Mouse (Mus musculus): Measurements from ENCODE around the gene Hapln3.

The Hapln3 gene

DNA sequence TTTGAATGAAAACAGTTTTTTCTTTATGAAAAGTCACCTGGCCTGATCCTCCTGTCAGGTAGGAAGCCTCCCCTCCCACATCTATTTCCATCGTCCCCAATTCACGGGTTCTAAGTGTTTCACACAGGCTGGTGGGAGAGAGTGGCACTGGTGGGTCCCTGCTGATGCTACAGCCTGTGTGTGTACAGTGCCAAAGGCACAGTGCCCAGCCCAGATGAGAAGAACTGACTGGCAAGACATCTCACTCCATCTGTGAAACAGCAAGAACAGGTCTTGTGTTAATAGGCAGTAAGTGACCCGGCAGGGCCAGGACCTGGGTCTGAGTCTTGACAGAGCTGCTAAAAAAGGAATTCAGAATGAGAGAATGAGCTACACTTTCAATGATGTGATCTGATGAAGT lies 51.6 kb downstream of the Hapln3 start:
- DNase-seq (ENCODE audit: low read depth, low spot score): no peak

DNA sequence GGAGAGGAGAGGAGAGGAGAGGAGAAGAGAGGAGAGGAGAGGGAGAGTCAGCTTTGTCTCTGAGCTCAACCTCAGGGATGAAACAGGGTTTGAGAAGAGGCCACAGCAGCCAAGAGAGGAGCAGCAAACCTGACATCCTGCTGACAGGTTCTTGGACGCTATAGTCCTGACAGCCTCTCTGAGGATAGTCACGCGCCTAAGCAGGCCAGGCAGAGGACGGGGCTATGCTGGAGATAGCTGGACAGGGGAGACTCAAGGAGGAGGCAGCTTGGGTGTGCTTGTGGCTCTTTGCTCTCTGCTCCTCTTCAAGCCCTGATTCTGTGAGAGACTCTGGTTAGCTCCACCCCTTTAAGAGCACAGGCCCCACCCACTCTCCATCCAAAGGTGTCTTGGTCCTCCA lies 62.6 kb downstream of the Hapln3 start:
- DNase-seq (ENCODE audit: low read depth, low spot score): no peak

- no peak for DNase-seq (ENCODE audit: low read depth, low spot score)
Measured at GRCm38 (mm10) chr7:79067466-79067865, 63.4 kb downstream of the Hapln3 start.

Data from skeletal muscle tissue, adult 2 months (tissue).